Mouse (Mus musculus) adrenal gland, postnatal 36 days (tissue): ENCODE results near the gene Rae1. TPM values are rescaled to one million over a fixed set of nuclear protein-coding genes. Genes with fewer than 3 reads are reported as not detected.
A peak's percentile ranks its signal among the peaks of the same experiment; 100 is the strongest.

Source experiments
- DNase-seq, 2 experiments: peaks; one replicate each; pipeline ENCODE4 v3.0.0; 2021; ENCODE audit warnings: mixed read lengths in 1 of 2
- total RNA-seq, 2 experiments: library from RNA; stranded (reverse); gene quantifications; 2 replicates each; pipeline ENCODE4 v1.2.3; 2021

Rae1 gene
- total RNA-seq, 2 experiments from 2014 or later, result 64.8 to 66.1 TPM

GRCm38 (mm10) chr2:173027169-173027823 lies 27.4 kb downstream of the Rae1 start:
- peak in 1 of 2 experiments; percentile 43 for DNase-seq

- peak; percentile 47 to 65 for DNase-seq
Observed at GRCm38 (mm10) chr2:173027824-173028495, 28.0 kb downstream of the Rae1 start.

GRCm38 (mm10) chr2:173028508-173029031 lies 28.7 kb downstream of the Rae1 start:
- no peak for DNase-seq

GRCm38 (mm10) chr2:173030591-173031338 lies 30.8 kb downstream of the Rae1 start:
- DNase-seq, result no peak

GRCm38 (mm10) chr2:173033531-173033930 lies 33.6 kb downstream of the Rae1 start:
- no peak for DNase-seq

DNA sequence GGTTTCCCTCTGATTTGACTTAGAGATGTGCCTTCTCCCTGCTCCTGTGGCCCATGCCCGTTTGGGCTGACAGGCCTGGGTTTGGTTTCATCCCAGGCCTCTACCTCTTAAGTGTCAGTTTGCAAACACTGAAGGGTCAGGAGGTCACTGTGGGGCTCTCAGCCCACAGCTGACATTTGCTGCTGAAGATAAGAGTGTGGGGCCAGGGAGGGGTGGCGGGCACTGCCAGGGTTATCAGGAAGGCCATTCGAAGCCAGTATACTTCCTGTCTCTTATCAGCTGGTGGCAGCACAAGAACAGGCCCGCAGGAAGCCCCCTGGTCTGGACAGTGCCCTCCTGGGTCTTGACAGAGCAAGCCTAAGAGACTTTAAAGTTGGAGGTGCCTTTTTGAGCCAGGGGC lies 35.1 kb downstream of the Rae1 start:
- no peak for DNase-seq

DNA sequence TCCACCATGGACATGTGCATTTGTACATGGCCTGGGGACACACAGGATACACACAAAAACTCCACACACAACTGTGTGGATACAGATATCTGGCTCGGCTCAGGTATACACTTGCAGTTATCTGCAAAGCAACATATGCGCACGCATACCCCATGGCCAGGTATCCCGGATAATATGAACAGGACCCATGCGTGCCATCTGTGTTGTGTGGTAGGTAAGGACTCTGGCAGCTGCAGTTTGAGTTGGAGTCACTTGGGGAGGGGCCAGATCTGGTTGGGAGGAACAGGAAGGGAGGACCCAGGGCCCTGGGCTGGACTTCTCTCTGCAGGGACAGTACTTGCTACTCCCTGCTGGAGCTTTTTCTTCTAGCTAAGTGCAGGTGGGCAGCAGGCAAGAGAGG lies 35.7 kb downstream of the Rae1 start:
- no peak for DNase-seq

- no peak for DNase-seq
Observed at GRCm38 (mm10) chr2:173036055-173036454, 36.1 kb downstream of the Rae1 start.

GRCm38 (mm10) chr2:173036611-173037010 lies 36.7 kb downstream of the Rae1 start:
- no peak for DNase-seq

GRCm38 (mm10) chr2:173037347-173037746 lies 37.4 kb downstream of the Rae1 start:
- no peak for DNase-seq

DNA sequence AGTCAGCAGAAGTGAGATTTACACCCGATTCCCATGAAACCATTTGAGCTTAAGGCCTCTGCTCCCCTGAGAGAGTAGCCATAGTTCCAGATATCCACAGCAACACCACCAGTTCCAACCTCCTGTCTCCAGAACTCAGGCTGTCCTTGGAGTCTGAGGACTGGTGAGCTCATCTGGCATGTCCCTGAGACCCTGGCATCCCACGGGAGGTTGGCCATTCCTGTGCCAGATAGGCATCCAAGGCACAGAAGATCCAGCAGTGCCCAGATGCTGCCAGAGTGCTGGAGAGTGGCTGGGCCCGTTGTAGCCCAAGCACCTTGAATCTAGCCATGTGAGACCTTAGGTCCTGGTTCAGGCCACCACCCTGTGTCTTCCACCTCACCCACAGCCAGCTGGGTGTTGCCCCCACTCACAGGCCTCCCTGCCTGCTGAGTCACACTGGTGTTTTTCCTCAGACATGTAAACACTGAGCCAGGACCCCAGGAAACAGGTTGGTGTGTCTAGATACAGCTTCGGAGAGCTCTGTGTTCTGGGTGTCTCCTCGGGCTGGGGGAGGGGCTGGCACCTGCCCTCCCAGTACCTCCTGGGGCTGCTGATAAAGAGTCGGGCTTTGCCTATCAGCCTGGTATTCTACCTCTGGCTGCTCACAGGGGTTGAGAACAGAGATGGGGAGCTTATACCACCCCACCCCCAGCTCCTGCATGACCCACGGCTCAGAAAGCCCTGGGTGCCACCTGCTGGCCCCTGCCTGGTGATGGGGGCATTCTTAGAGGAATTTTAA lies 38.1 kb downstream of the Rae1 start:
- DNase-seq, result peak; percentile 51 to 60

GRCm38 (mm10) chr2:173039041-173039440 lies 39.1 kb downstream of the Rae1 start:
- no peak for DNase-seq

GRCm38 (mm10) chr2:173040803-173041202 lies 40.9 kb downstream of the Rae1 start:
- no peak for DNase-seq

DNA sequence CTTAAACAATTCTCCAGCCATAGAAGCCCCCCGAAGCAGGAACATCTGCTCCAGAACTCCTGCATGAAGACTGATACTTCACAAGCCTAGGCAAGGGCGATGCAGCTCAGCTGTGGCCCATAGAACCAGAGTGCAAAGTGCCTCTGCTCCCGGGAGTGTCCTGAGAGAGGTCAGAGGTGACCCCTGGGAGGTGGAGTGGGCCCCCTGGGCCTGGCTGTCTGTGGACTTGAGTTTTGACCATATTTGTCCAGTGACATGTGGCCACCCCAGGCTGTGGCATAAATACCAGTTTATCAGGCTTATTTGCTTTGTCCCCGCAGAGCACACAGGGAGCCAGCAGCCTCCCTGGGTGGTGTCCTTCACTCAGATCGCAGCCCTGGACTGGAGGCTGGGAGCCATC lies 41.3 kb downstream of the Rae1 start:
- no peak for DNase-seq

- no peak for DNase-seq
Observed at GRCm38 (mm10) chr2:173041893-173042292, 42.0 kb downstream of the Rae1 start.

DNA sequence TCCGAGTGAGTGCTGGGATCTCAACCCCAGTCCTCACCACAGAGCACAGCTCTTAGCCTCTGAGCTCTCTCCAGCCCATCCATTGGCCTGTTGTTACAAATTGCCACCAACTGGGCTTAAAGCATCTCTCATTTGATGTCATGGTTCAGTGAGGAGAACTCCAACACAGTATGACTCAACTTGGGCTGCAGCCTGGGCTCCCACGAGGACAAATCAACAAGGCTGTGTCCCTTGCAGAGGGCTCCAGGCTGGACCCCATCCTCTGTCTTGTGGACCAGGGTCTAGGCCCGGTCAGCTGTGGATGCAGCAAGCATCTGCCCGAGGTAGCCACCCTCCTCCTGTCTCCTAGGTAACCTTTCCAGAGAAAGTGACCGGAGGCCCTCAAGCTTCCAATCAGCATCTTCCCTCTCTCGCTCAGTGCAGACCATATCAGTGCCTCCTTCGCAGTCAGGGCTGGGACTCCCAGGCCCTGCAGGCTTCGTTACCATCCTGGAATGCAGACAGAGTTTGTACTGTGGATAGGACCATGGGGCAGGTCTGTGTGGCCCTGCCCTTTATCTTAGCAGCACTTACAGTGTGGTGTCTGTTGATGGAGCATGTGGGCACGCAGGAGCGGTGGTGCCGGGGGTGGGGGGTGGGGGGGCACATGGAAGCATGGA lies 42.7 kb downstream of the Rae1 start:
- no peak for DNase-seq

- DNase-seq, result peak; percentile 88 to 90
Observed at GRCm38 (mm10) chr2:173044198-173044970, 44.5 kb downstream of the Rae1 start.

DNA sequence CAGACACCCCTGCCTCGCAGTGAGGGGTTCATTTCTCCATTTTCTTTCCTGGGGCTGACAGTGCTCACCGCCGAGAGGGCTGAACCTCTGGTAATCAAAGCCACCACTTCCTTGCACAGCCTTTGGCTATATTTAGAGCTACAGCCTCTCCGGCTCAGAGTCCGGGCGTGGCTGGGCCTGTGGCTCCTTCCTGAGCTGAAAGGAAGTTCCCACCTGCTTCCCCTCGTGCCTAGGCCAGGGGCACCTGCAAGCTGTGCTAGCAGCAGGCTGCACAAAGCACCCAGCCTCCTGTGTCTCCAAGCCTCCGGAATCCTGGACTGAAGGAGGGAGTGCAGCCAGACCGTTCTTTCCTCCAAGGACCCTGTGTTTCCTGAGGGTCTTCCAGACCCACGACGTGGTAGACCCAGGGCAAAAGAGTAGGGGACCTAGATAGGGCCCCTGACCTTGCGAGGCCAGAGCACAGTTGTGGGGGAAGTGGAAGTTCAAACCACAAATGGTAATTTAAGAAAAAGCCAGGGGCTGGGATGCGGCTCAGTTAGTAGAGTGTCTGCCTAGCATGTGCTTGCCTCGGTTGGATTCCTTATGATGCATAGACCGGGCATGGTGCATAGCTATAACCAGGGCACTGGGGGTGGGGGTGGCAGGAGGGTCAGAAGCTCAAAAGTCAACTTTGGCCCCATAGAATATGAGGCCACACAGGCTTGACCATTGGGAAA lies 46.8 kb downstream of the Rae1 start:
- no peak for DNase-seq

GRCm38 (mm10) chr2:173047471-173047870 lies 47.6 kb downstream of the Rae1 start:
- DNase-seq, result no peak
